Mouse (Mus musculus): ENCODE measurements at regions not wholly inside any gene's neighbourhood (a gene's known extent, or its start where the extent isn't known, plus 50 kb on each side); places are given as distances from the start of the nearest gene placed in this dataset.

DNA sequence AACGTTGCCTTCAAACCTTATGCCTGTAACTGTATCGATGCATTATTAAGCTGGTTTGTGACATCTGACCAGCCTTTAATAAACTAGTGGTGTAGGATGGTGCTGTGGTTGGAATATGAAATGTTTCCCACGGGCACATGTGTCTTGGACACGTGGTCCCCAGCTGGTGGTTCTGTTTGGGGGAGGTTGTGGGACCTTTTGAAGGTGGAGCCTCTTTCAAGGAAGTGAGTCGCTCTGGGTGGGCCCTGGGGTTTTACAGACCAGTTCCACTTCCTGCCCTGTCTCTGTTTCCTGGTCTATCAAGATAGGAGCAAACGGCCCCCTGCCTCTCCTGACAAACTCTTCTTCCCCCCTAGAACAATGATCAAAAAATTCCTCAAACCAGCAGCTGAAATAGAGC, 232.1 kb downstream of the Gadd45g start:
- TF ChIP-seq POLR2A (IDR thresholded peaks at IDR 0.05; ENCODE audit: borderline replicate concordance, low read depth, low read length) (no peak), CTCF (IDR thresholded peaks at IDR 0.05; ENCODE audit: low read depth, low read length) (no peak)
